Mouse (Mus musculus) R1 (cell line): ENCODE measurements around the gene Nrg3.
"Not testable (repeated sequence)": the region's sequence is repeated elsewhere in the genome, so short reads cannot be mapped to it uniquely, and the experiment has no call there.

Experiments
- DNase-seq: peaks from one replicate; pipeline ENCODE4 v3.0.0-alpha.2; 2018; ENCODE audit warnings: low read depth, low spot score

Nrg3 gene

GRCm38 (mm10) chr14:39211472-39211871 is 261.4 kb downstream of the Nrg3 start:
- no peak for DNase-seq

- DNase-seq: no peak
Measured at GRCm38 (mm10) chr14:39191946-39192345, 280.9 kb downstream of the Nrg3 start.

- no peak for DNase-seq
Measured at GRCm38 (mm10) chr14:39173709-39174108, 299.2 kb downstream of the Nrg3 start.

- DNase-seq: no peak
Measured at GRCm38 (mm10) chr14:39160140-39160539, 312.7 kb downstream of the Nrg3 start.

GRCm38 (mm10) chr14:39155462-39155861 is 317.4 kb downstream of the Nrg3 start:
- DNase-seq: no peak

- no peak for DNase-seq
Measured at GRCm38 (mm10) chr14:39129766-39130165, 343.1 kb downstream of the Nrg3 start.

GRCm38 (mm10) chr14:39117977-39118376 is 354.9 kb downstream of the Nrg3 start:
- DNase-seq: no peak

GRCm38 (mm10) chr14:39116522-39117231 is 356.2 kb downstream of the Nrg3 start:
- not testable (repeated sequence) for DNase-seq

GRCm38 (mm10) chr14:39109566-39109965 is 363.3 kb downstream of the Nrg3 start:
- no peak for DNase-seq

GRCm38 (mm10) chr14:39106776-39107175 is 366.1 kb downstream of the Nrg3 start:
- DNase-seq: no peak

- no peak for DNase-seq
Measured at GRCm38 (mm10) chr14:39095219-39095618, 377.7 kb downstream of the Nrg3 start.

- no peak for DNase-seq
Measured at GRCm38 (mm10) chr14:39079461-39079860, 393.4 kb downstream of the Nrg3 start.

- no peak for DNase-seq
Measured at GRCm38 (mm10) chr14:39051542-39051941, 421.3 kb downstream of the Nrg3 start.

- DNase-seq: no peak
Measured at GRCm38 (mm10) chr14:39049021-39049420, 423.9 kb downstream of the Nrg3 start.

- DNase-seq: no peak
Measured at GRCm38 (mm10) chr14:39044290-39044689, 428.6 kb downstream of the Nrg3 start.

- DNase-seq: no peak
Measured at GRCm38 (mm10) chr14:39043793-39044192, 429.1 kb downstream of the Nrg3 start.

- no peak for DNase-seq
Measured at GRCm38 (mm10) chr14:39043384-39043783, 429.5 kb downstream of the Nrg3 start.

- no peak for DNase-seq
Measured at GRCm38 (mm10) chr14:39039046-39039445, 433.8 kb downstream of the Nrg3 start.

- DNase-seq: no peak
Measured at GRCm38 (mm10) chr14:39034482-39034881, 438.4 kb downstream of the Nrg3 start.

GRCm38 (mm10) chr14:39023065-39023464 is 449.8 kb downstream of the Nrg3 start:
- no peak for DNase-seq

- DNase-seq: no peak
Measured at GRCm38 (mm10) chr14:39014126-39014525, 458.8 kb downstream of the Nrg3 start.

GRCm38 (mm10) chr14:38997843-38998242 is 475.0 kb downstream of the Nrg3 start:
- no peak for DNase-seq

- no peak for DNase-seq
Measured at GRCm38 (mm10) chr14:38992574-38992866, 480.4 kb downstream of the Nrg3 start.
